Mouse (Mus musculus): Measurements from ENCODE around the gene Brd7.

GRCm38 (mm10) chr8:88299907-88300603 lies 61.9 kb downstream of the Brd7 start:
- TF ChIP-seq CTCF (conservative IDR thresholded peaks at IDR 0.05; ENCODE audit: insufficient read depth, insufficient read length, low read depth, low read length) = no peak
- no peak for TF ChIP-seq POLR2A (IDR thresholded peaks at IDR 0.05; ENCODE audit: low read depth, low read length)

All from kidney, adult 2 months (tissue).